Mouse (Mus musculus) embryonic facial prominence, embryonic 11.5 days (tissue): ENCODE measurements around the gene Chrnd. TPM values are rescaled to one million over a fixed set of nuclear protein-coding genes. Genes with fewer than 3 reads are reported as not detected.
A peak's percentile ranks its signal among the peaks of the same experiment; 100 is the strongest.

Experiments used
- ATAC-seq: fragments of 200-750 bp; cut with Nextera tagmentation; replicated peaks from 2 replicates; pipeline ENCODE4 v1.8.0; 2017; ENCODE audit warnings: low read depth; ENCODE audit not compliant: insufficient number of reproducible peaks, low FRiP score, low TSS enrichment
- DNase-seq: peaks from one replicate; pipeline ENCODE4 v3.0.0-alpha.2; 2015; ENCODE audit warnings: low spot score
- H3K27ac ChIP-seq: fragments of 300-500 bp; sonication (generic); replicated peaks from 2 replicates; pipeline ENCODE4 v1.5.1; 2014; ENCODE audit warnings: mild to moderate bottlenecking, low read depth, low read length, control low read depth
- H3K27me3 ChIP-seq: fragments of 300-500 bp; sonication (generic); 2 replicates; pipeline ENCODE4 v1.6.1; 2014; ENCODE audit warnings: mild to moderate bottlenecking, low read length, moderate library complexity, mixed read lengths; ENCODE audit not compliant: control insufficient read depth, insufficient read depth
- H3K36me3 ChIP-seq: fragments of 300-500 bp; sonication (generic); replicated peaks from 2 replicates; pipeline ENCODE4 v1.6.1; 2014; ENCODE audit warnings: low read depth, mild to moderate bottlenecking, low read length, moderate library complexity, mixed read lengths; ENCODE audit not compliant: control insufficient read depth, insufficient read depth
- H3K4me1 ChIP-seq: fragments of 300-500 bp; sonication (generic); 2 replicates; pipeline ENCODE4 v1.6.1; 2014; ENCODE audit warnings: low read length, mixed read lengths; ENCODE audit not compliant: control insufficient read depth, insufficient read depth
- H3K4me2 ChIP-seq: fragments of 300-500 bp; sonication (generic); 2 replicates; pipeline ENCODE4 v1.6.1; 2014; ENCODE audit warnings: low read depth, mild to moderate bottlenecking, control low read depth, low read length, moderate library complexity
- H3K4me3 ChIP-seq: fragments of 300-500 bp; sonication (generic); 2 replicates; pipeline ENCODE4 v1.5.1; 2014; ENCODE audit warnings: low read depth, low read length, control low read depth
- H3K9ac ChIP-seq: fragments of 300-500 bp; sonication (generic); replicated peaks from 2 replicates; pipeline ENCODE4 v1.6.1; 2014; ENCODE audit warnings: mild to moderate bottlenecking, control low read depth, low read length
- H3K9me3 ChIP-seq: fragments of 300-500 bp; sonication (generic); replicated peaks from 2 replicates; pipeline ENCODE4 v1.6.1; 2016; ENCODE audit warnings: mild to moderate bottlenecking, low read length, inconsistent platforms, mixed read lengths; ENCODE audit not compliant: control insufficient read depth
- WGBS: fragments of 180-500 bp; shearing (Covaris S2); extraction: QIAGEN DNeasy Blood & Tissue Kit; methylation state at CpG from one replicate; pipeline ENCODE4 v1.1.7; 2014; 5-methylcytosine and 5-hydroxymethylcytosine counted together
- polyA plus RNA-seq: library from polyadenylated mRNA; unstranded; fragments of >200 nt; fragmentation: Nextera tagmentation; extraction: Ambion mirVana; gene quantifications from 2 replicates; pipeline ENCODE4 v1.2.1, GENCODE M21; 2014

Gene Chrnd
- polyA plus RNA-seq, 1 experiment from 2014 or later, result 0.22 TPM

GRCm38 (mm10) chr1:87226409-87227159, 36.2 kb downstream of the Chrnd start:
- H3K9ac ChIP-seq, result no peak overlapping the region
- H3K4me3 ChIP-seq, result no peak overlapping the region
- no peak overlapping the region for H3K4me2 ChIP-seq
- H3K36me3 ChIP-seq, result peaks cover 18% of the 10 kb centered on the region
- ATAC-seq (no peak), DNase-seq (no peak)
- H3K4me1 ChIP-seq, result no peaks in the 10 kb centered on the region
- H3K27me3 ChIP-seq, result no peaks in the 10 kb centered on the region
- H3K27ac ChIP-seq, result no peak overlapping the region
- WGBS, result 95% methylated on average over 1 of the region's 1 CpGs
- no peaks in the 10 kb centered on the region for H3K9me3 ChIP-seq

GRCm38 (mm10) chr1:87227160-87227550, 36.7 kb downstream of the Chrnd start:
- no peak overlapping the region for H3K4me3 ChIP-seq
- no peaks in the 10 kb centered on the region for H3K27me3 ChIP-seq
- WGBS, result 94% methylated on average over 3 of the region's 3 CpGs
- H3K4me1 ChIP-seq, result no peaks in the 10 kb centered on the region
- DNase-seq, result no peak
- H3K9me3 ChIP-seq, result no peaks in the 10 kb centered on the region
- no peak for ATAC-seq
- no peak overlapping the region for H3K27ac ChIP-seq
- H3K4me2 ChIP-seq, result no peak overlapping the region
- H3K36me3 ChIP-seq, result peaks cover 16% of the 10 kb centered on the region
- no peak overlapping the region for H3K9ac ChIP-seq

GRCm38 (mm10) chr1:87230606-87231005, 40.2 kb downstream of the Chrnd start:
- no peak overlapping the region for H3K9ac ChIP-seq
- no peaks in the 10 kb centered on the region for H3K9me3 ChIP-seq
- H3K27ac ChIP-seq, result no peak overlapping the region
- WGBS, result 78% methylated on average over 5 of the region's 5 CpGs
- no peak overlapping the region for H3K4me3 ChIP-seq
- no peak for DNase-seq
- no peaks in the 10 kb centered on the region for H3K4me1 ChIP-seq
- H3K36me3 ChIP-seq, result peaks cover 7% of the 10 kb centered on the region
- no peak overlapping the region for H3K4me2 ChIP-seq
- no peak for ATAC-seq
- no peaks in the 10 kb centered on the region for H3K27me3 ChIP-seq

GRCm38 (mm10) chr1:87232197-87232596, 41.8 kb downstream of the Chrnd start:
- 79% methylated on average over 7 of the region's 7 CpGs for WGBS
- Histone ChIP-seq H3K27me3 (no peaks in the 10 kb centered on the region), H3K4me2 (no peak overlapping the region), H3K27ac (no peak overlapping the region), H3K4me1 (no peaks in the 10 kb centered on the region), H3K4me3 (no peak overlapping the region), H3K36me3 (peaks cover 7% of the 10 kb centered on the region), H3K9ac (no peak overlapping the region), H3K9me3 (no peaks in the 10 kb centered on the region)
- no peak for DNase-seq
- no peak for ATAC-seq

GRCm38 (mm10) chr1:87239056-87239455, 48.6 kb downstream of the Chrnd start:
- no peak overlapping the region for H3K4me3 ChIP-seq
- no peaks in the 10 kb centered on the region for H3K27me3 ChIP-seq
- H3K36me3 ChIP-seq, result no peaks in the 10 kb centered on the region
- no peaks in the 10 kb centered on the region for H3K4me1 ChIP-seq
- H3K4me2 ChIP-seq, result no peak overlapping the region
- DNase-seq (no peak), ATAC-seq (no peak)
- H3K27ac ChIP-seq, result no peak overlapping the region
- 72% methylated on average over 8 of the region's 8 CpGs for WGBS
- H3K9ac ChIP-seq, result no peak overlapping the region
- no peaks in the 10 kb centered on the region for H3K9me3 ChIP-seq

- Histone ChIP-seq H3K27ac (no peak overlapping the region), H3K36me3 (no peaks in the 10 kb centered on the region), H3K4me2 (no peak overlapping the region), H3K4me3 (no peak overlapping the region), H3K9me3 (no peaks in the 10 kb centered on the region), H3K9ac (no peak overlapping the region), H3K4me1 (no peaks in the 10 kb centered on the region), H3K27me3 (no peaks in the 10 kb centered on the region)
- 90% methylated on average over 8 of the region's 8 CpGs for WGBS
- no peak for DNase-seq
- no peak for ATAC-seq
Observed at GRCm38 (mm10) chr1:87243021-87243420, 52.6 kb downstream of the Chrnd start.

- no peak overlapping the region for H3K27ac ChIP-seq
- no peaks in the 10 kb centered on the region for H3K27me3 ChIP-seq
- 49% methylated on average over 1 of the region's 1 CpGs for WGBS
- no peaks in the 10 kb centered on the region for H3K9me3 ChIP-seq
- H3K36me3 ChIP-seq, result no peaks in the 10 kb centered on the region
- no peak overlapping the region for H3K9ac ChIP-seq
- no peak overlapping the region for H3K4me3 ChIP-seq
- ATAC-seq (no peak), DNase-seq (no peak)
- no peaks in the 10 kb centered on the region for H3K4me1 ChIP-seq
- H3K4me2 ChIP-seq, result no peak overlapping the region
Observed at GRCm38 (mm10) chr1:87245430-87245829, 55.0 kb downstream of the Chrnd start.

- Histone ChIP-seq H3K4me2 (no peak overlapping the region; the same call in 1 of the 2 replicates), H3K4me1 (no peaks in the 10 kb centered on the region), H3K4me3 (no peak overlapping the region), H3K9ac (no peak overlapping the region), H3K36me3 (no peaks in the 10 kb centered on the region), H3K27ac (no peak overlapping the region), H3K9me3 (no peaks in the 10 kb centered on the region), H3K27me3 (no peaks in the 10 kb centered on the region)
- DNase-seq, result peak; percentile 86
- 25% methylated on average over 22 of the region's 22 CpGs for WGBS
- ATAC-seq, result peak; percentile 90
Observed at GRCm38 (mm10) chr1:87245929-87246815, 55.8 kb downstream of the Chrnd start.
